Mouse (Mus musculus) brown adipose tissue, adult 24 weeks (tissue): ENCODE data around the gene Heatr5a. TPM values are rescaled to one million over a fixed set of nuclear protein-coding genes. Genes with fewer than 3 reads are reported as not detected.

Source experiments
- H3K27ac ChIP-seq: fragments of 200-500 bp; replicated peaks from 2 replicates; pipeline ENCODE4 v1.5.1; 2012; ENCODE audit warnings: low read depth, mild to moderate bottlenecking, low read length
- H3K4me1 ChIP-seq: fragments of 200-500 bp; 2 replicates; pipeline ENCODE4 v1.6.1; 2012; ENCODE audit warnings: low read length, mixed read lengths; ENCODE audit not compliant: control insufficient read depth, insufficient read depth, insufficient read length
- H3K4me3 ChIP-seq: fragments of 200-500 bp; 2 replicates; pipeline ENCODE4 v1.5.1; 2012; ENCODE audit warnings: low read depth, mild to moderate bottlenecking, low read length, moderate library complexity; ENCODE audit not compliant: insufficient read depth
- polyA plus RNA-seq: library from polyadenylated mRNA; stranded (reverse); fragments of >200 nt; gene quantifications from 2 replicates; pipeline ENCODE4 v1.2.4, GENCODE M21; 2012; ENCODE audit not compliant: missing spikeins, insufficient read depth, insufficient read length

Heatr5a gene
- polyA plus RNA-seq = 6.0 and 7.1 TPM in 2 replicates

DNA sequence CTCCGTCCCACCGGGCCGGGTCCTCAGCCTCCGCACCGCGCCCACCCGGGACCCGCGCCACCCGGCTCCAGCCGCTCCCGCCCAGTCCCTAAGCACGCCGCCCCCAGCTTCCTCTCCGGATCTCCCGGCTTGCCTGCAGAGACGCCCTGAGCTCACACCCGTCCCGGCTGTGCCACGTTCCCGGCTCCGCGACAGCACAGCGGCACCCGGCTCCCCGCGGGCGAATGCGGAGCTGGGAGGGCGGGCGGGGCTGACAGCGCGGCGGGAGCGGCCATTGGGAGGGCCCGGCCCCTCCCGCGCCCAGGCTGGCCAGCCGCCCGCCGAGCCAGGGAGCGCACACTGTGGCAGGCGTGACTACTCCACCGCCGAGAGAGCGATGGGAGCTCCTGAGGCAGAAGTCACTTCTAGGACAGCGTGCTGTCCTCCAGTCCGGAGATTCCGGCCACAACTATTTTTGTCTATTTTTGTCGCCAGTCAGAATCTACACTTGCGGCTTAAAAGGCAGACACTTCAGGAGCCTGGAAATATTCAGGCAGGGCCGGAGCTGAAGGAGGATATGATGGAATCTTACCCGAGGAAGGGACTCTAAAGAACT, at the start of gene Heatr5a:
TSS of gene Heatr5a (minus strand) at position 252 of the 595 bp plus-strand sequence.
- Histone ChIP-seq H3K4me3 (peak within 1 kb of the TSS; percentile 91), H3K27ac (peak within 1 kb of the TSS; percentile 86), H3K4me1 (no peaks in the 10 kb centered on the region)

DNA sequence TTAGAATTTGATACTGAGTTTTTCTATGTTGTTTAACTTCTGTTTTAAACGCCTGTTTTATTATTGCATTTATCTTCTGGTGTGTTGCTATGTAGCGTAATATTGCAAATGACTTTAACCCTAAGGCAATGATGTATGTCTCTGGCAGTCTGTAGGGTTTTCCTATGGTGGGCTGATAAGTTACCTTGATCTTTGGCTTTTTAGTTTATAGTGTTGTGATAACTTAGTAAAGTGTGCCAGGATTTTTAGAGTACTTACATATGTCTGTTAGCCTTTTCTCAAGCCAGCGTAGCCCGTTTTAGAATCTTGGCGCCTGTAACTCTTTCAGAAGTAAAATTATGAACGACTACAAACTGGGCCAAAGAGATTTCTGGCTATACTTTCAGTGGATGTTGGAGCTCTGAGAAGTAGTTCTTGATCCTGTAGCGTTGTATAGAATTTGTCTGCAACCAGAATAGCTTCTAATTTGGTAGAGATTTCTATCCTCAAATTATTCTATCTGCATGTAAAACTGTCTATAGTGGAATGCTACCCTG, 43.4 kb upstream of the Heatr5a start:
- Histone ChIP-seq H3K4me1 (no peaks in the 10 kb centered on the region), H3K4me3 (no peak overlapping the region), H3K27ac (no peak overlapping the region)

DNA sequence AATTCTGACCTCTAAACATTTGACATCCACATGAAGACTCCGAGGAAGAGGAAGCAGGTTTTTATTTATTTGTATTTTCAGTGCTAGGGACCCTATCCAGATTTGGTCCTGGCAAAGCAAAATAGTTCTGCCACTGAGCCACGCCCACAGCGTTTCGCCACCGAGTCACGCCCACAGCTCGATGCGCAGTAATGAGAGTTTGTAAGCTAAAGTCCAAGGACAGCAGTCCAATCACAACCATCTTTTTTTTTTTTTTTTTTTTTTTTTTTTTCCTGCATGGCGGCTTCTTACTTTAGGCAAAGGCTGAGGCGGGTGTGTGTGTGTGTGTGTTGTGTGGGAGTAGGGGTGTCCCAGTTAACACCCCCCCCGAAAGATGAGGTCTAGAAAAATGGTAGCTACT, 42.9 kb upstream of the Heatr5a start:
- no peak overlapping the region for H3K27ac ChIP-seq
- no peaks in the 10 kb centered on the region for H3K4me1 ChIP-seq
- no peak overlapping the region for H3K4me3 ChIP-seq

DNA sequence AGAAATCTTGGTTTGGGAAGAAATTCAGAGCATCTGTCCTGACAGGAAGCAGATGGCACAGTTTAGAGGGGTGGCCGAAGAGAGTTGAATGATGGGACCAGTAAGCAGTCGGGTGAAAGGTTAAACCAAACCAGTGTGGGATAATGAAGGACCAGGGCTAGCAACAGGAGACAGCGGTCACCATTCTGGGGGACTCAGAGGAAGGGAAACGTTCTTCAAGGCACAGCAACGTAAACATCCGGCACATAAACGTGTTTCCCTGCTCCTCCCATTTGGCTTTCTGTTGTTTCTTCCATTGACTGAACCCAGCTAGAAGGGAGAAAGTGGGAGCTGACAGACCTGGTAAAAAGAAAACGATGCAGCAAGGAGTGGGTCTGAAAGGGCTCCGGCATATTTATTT, 42.2 kb upstream of the Heatr5a start:
- H3K4me3 ChIP-seq = no peak overlapping the region
- H3K27ac ChIP-seq = no peak overlapping the region
- no peaks in the 10 kb centered on the region for H3K4me1 ChIP-seq

DNA sequence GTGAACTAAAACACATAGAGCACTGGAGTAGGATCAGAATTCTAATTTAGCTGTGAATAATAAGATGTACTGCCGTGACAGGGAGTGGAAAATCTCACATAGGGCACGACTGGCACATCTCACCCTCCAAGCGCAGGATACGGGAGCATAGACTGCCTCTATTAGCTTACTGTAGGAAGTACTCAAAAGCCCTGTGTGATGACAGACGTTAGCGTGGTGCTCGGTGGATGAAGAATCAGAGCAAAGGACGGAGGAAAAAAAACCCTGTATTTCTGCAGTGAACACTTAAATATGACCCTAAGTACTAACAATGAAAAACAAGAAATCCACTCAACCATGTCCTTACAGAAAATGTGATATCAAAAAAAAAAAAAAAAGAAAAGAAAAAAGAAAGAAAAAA, 41.0 kb upstream of the Heatr5a start:
- Histone ChIP-seq H3K27ac (no peak overlapping the region), H3K4me1 (no peaks in the 10 kb centered on the region), H3K4me3 (no peak overlapping the region)

DNA sequence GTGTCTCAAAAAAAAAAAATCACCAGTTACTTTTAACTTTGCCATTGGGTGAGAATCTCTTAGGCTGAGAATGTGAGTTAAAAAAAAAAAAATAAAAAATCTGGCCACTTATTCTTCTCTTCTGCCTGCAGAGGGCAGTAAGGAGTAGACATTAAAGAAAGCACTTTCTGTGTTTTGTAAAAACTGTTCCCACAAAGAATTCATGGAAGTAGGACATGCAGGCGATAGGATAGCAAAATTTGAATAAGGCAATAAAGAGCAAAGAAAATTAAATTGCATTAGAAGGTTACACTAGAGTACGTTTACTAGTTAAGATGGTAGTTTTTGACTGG, 39.5 kb upstream of the Heatr5a start:
- Histone ChIP-seq H3K4me3 (no peak overlapping the region), H3K4me1 (no peaks in the 10 kb centered on the region), H3K27ac (no peak overlapping the region)

DNA sequence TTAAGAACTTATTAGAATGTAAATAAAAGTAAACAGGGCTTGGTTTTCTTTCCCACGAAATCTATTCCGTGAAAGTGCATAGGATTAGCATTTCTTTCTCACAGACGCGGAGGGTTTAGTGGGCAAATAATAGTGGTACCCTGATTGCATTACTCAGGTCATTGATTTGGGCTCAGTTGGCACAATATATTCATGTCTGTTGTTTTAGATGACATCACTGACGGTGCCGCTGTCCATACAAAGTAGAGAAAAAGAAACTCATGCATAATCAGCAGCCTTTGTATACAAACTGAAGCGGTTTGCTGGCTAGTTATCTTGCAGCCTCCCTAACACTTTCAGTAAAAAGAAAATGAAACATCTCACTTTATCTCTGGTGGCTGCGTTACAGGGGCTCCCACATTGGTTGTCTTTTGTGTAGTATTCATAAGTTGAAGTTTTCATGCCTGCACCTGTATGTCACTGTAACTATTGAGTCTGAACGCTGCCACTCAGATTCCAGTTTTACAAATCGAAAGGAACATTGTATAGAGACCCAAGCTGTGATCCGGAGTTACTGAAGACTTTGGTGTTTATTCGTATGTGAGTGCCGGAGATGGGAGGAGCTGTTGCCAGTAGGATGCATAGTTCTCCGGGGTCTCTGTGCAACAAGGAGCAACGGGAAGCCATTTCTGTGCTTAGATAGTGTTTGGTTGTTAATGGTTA, 39.0 kb upstream of the Heatr5a start:
- no peak overlapping the region for H3K27ac ChIP-seq
- H3K4me3 ChIP-seq = no peak overlapping the region
- no peaks in the 10 kb centered on the region for H3K4me1 ChIP-seq

DNA sequence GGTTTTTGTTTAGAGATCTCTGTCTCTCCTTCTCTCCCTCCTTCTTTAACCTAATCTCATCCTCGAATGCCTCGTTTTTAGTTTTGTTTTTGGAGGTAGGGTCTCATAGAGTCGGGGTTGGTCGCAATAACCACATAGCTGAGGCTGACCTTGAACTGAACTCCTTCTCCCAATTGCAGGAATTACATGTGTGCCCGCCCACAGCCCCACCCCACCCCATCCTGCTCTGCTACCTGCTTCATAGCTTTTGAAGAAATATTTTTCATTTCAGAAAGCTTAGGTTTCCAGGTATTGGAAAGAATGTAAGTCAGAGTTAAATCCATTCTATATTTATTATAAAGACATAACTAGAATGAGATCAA, 35.5 kb upstream of the Heatr5a start:
- peak overlapping the region; percentile 100 for H3K4me3 ChIP-seq
- H3K27ac ChIP-seq = peak overlapping the region; percentile 92
- no peaks in the 10 kb centered on the region for H3K4me1 ChIP-seq

DNA sequence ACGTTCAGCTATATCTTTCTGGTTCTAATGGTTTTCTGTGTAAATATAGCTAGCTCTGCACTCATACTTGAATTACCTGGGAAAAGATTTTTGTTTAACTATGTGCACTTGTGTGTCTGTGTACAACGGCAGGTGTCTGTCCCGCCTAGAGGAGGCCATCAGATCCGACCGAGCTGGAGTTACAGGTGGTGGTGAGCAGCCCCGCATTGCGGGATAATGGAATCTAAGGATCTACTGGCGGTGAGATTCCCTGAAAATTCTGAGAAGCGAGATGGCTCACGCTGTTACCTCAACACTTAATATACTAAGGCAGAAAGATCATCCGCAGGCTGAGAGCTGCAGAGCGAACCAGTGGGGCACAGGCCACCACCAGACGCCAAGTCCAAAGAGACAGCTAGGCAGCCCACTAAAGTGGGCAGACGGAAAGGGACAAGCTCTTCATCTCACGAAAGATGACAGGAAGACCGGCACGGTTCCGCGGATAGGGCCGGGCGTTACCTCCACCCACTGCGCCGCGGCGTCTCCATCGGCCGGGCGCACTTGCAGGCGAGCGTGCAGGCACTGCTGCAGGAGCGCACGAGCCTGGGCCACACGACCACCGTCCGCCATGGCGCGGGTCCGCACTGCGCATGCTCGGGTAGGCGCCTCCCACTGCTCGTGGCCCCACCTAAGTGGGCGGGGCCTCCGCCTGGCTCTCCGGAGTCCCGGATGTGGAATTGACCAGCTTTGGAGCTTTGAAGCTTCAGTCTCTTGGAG, 34.9 kb upstream of the Heatr5a start, which contains the start of gene Dtd2:
TSS of gene Dtd2 (minus strand) at position 625 of the 756 bp plus-strand sequence.
- peak within 1 kb of the TSS; percentile 92 for H3K27ac ChIP-seq

DNA sequence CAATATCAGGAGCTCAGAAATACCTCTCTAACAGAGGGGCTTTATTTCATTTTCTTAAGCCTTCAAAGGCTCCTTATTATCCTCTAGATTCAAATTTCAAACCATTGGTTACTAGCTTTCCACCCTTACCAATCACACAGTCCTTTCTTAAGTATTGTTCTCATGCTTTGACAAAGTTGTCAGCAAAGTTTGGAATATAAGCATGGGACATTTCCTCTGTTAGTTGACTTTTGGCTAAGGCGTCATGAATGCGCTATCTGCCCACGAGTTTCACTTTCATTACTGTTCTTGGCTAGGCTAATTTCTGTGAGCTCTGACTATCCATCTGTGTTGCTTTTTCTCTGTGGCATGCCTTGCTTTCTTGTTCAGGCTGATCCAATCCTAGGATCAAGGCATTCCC, 31.6 kb upstream of the Heatr5a start:
- H3K27ac ChIP-seq = no peak overlapping the region
- H3K4me3 ChIP-seq = no peak overlapping the region
- no peaks in the 10 kb centered on the region for H3K4me1 ChIP-seq

More for the DNA sequence above, 34.9 kb upstream of the Heatr5a start, which contains the start of gene Dtd2:
- peak within 1 kb of the TSS; percentile 100 for H3K4me3 ChIP-seq
- H3K4me1 ChIP-seq = no peaks in the 10 kb centered on the region

DNA sequence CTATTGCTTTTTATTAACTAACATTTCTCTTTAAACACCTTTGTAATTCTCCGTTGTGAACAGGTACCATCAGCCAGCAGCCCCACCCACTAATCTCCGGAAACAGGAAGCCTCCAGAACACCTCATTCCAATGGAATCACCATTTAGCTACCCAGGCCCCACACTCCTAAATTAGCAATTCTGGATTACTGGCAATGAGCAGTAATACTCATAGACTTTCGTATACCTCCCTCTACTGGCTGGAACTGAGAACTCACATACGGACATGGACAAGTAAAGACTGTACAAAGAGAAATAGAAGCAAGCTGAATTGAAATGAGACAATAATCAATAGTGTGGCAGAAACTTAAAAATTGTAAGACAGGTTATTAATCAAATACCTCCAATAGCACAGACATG, 30.4 kb upstream of the Heatr5a start:
- Histone ChIP-seq H3K4me1 (no peaks in the 10 kb centered on the region), H3K4me3 (no peak overlapping the region), H3K27ac (no peak overlapping the region)

DNA sequence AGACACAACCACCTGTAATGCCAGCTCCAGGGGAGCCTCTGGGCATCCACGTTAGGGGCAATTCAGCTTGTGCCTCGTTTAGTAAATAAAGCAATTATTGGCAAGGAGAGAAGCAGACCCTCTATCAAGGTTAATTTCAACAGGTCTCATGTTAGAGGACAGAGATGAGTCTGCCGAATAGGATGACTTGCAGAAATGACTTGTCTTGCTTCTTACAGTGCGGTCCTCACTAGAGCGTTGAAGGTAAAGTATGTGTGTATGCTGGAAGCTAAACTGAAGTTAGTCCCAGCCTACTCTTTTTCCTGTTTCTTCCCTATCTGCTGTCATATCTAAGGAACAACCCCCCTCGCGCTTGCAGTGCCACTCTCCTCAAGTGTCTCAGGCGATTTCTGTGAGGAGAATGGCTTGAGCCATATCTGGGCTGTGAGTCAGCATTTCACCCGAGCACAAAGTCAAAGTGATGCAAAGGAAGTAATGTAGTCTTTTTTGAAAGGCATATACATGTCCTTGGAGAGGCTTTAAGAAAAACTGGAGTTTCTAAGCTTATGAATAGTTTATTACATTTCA, 27.3 kb upstream of the Heatr5a start:
- Histone ChIP-seq H3K4me1 (no peaks in the 10 kb centered on the region), H3K27ac (no peak overlapping the region), H3K4me3 (no peak overlapping the region)

DNA sequence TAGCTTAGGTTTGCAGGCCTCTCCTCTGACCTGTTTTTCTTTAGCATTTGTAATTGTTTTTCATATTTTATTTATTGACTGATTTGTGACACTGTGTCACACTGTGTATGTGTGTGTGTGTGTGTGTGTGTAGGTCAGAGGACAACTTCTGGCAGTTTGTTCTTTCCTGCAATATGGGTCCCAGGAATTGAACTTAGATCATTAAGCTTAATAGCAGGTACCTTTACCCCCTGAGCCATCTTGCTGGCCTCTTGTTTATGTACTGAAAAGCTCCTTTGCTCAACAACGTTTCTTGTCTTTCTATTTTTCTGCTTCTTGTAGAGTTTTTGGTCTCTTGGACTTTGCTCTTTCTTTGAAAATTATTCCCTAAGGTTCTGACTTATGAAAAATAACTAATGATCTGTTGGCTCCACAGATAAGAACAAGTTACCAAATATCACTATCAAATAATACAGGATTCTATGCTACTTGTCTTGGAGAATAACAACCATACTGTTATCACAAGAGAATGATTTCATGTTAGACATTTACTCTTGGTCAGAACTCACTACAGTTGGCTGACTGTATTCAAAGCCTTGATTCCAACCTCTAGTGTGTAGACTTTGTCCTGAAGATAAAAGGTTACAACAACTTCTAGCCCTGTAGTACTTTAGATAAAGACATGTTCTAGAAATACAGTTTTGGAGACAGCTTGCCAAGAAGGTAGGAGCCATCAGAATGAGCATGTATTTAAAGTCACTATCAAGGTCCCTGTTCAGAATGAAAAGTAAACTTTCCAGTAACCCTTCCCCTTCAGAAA, 24.8 kb upstream of the Heatr5a start:
- H3K27ac ChIP-seq = no peak overlapping the region
- H3K4me3 ChIP-seq = no peak overlapping the region

DNA sequence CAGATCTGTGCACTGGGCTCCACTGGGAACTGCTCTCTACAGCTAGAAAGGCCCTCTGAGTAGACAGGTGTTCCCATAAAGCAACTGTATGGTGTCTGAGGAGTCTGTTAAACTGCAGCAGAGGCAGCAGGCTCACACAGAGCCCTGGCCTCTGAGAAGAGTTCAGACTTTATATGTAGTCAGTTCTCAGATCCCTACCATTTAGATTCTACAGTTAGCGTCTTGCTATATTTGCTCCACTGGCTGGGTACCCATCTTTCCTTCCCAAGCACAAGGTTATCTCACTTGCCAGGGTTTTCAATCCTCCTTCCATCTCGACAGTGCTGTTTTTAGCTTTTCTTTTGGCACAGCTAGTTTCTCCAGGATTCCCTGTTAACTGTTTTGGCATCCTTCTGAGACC, 19.5 kb upstream of the Heatr5a start:
- Histone ChIP-seq H3K27ac (no peak overlapping the region), H3K4me1 (peaks cover 4% of the 10 kb centered on the region; the same call in 1 of the 2 replicates), H3K4me3 (no peak overlapping the region)

More for the DNA sequence above, 24.8 kb upstream of the Heatr5a start:
- no peaks in the 10 kb centered on the region for H3K4me1 ChIP-seq
